Mouse (Mus musculus) pancreas, adult 10 weeks (tissue): ENCODE measurements around the gene Mat2b. TPM values are rescaled to one million over a fixed set of nuclear protein-coding genes. Genes with fewer than 3 reads are reported as not detected.

ENCODE experiments used
- polyA plus RNA-seq: library from polyadenylated mRNA; stranded (reverse); fragments of 350-450 nt; fragmentation: Illumina TruSeq; extraction: RNeasy Lipid Tissue Mini Kit (QIAGEN cat#74804); gene quantifications from one replicate; pipeline ENCODE4 v1.2.3, GENCODE M21; 2015; ENCODE audit warnings: low read depth, low replicate concordance; ENCODE audit not compliant: insufficient read depth

Mat2b gene
- polyA plus RNA-seq: 16.8 TPM

GRCm38 (mm10) chr11:40695103-40695502, at the start of gene Mat2b:
Mat2b (minus strand) TSS chr11:40695203.

GRCm38 (mm10) chr11:40733339-40734174, 38.6 kb upstream of the Mat2b start, which contains the start of the genes Hmmr and Nudcd2:
Hmmr (minus strand) TSS chr11:40733422.
Nudcd2 (plus strand) TSS chr11:40733667.

Other genes starting within 250 kb of the Mat2b start
- not detected for gene Hmmr, start 38.2 kb upstream of the Mat2b start, polyA plus RNA-seq
- 7.4 TPM for gene Nudcd2, start 38.5 kb upstream of the Mat2b start, polyA plus RNA-seq
- 12.8 TPM for gene Ccng1, start 60.1 kb upstream of the Mat2b start, polyA plus RNA-seq